Mouse (Mus musculus) ES-E14 (cell line): ENCODE data around the gene 1700018G05Rik. TPM values are rescaled to one million over a fixed set of nuclear protein-coding genes. Genes with fewer than 3 reads are reported as not detected.

Experiments used
- DNase-seq: peaks from one replicate; pipeline ENCODE4 v3.0.0-alpha.2; 2013; ENCODE audit warnings: low read depth, low spot score
- H3K27ac ChIP-seq: 2 replicates; pipeline ENCODE4 v1.5.1; 2012; ENCODE audit warnings: low read depth, mild to moderate bottlenecking, low read length, moderate library complexity, mixed read lengths; ENCODE audit not compliant: poor library complexity, insufficient read depth, severe bottlenecking
- H3K36me3 ChIP-seq: 2 replicates; pipeline ENCODE4 v1.6.1; 2012; ENCODE audit warnings: mild to moderate bottlenecking, low read length, moderate library complexity, mixed read lengths; ENCODE audit not compliant: control insufficient read depth, poor library complexity, insufficient read depth, severe bottlenecking
- H3K4me1 ChIP-seq, 2 experiments: fragments of 150-350 bp in 1 of 2; sonication (generic) in 1 of 2; 2 replicates each; pipeline ENCODE4 v1.6.1; 2012; ENCODE audit warnings: low read length in 2 of 2, mild to moderate bottlenecking in 1 of 2, mixed read lengths in 1 of 2; ENCODE audit not compliant: control insufficient read depth in 2 of 2, insufficient read depth in 2 of 2, poor library complexity in 1 of 2
- H3K4me3 ChIP-seq, 2 experiments: fragments of 150-350 bp in 1 of 2; sonication (generic) in 1 of 2; 2 replicates each; pipeline ENCODE4 v1.5.1; 2012; ENCODE audit warnings: low read length in 2 of 2, low read depth in 1 of 2, mild to moderate bottlenecking in 1 of 2, mixed read lengths in 1 of 2; ENCODE audit not compliant: insufficient read depth in 1 of 2, poor library complexity in 1 of 2, severe bottlenecking in 1 of 2
- H3K9ac ChIP-seq: 2 replicates; pipeline ENCODE4 v1.6.1; 2012; ENCODE audit warnings: low read depth, mild to moderate bottlenecking, low read length, mixed read lengths; ENCODE audit not compliant: poor library complexity, insufficient read depth, severe bottlenecking
- H3K9me3 ChIP-seq: fragments of 150-350 bp; sonication (generic); 2 replicates; pipeline ENCODE4 v1.6.1; 2012; ENCODE audit warnings: low read depth, mild to moderate bottlenecking, low read length; ENCODE audit not compliant: control insufficient read depth, insufficient read depth
- CHD2 ChIP-seq: IDR thresholded peaks from 2 replicates; pipeline ENCODE4 v1.6.1; 2014; ENCODE audit warnings: mild to moderate bottlenecking, low read depth, low read length, inconsistent platforms
- HCFC1 ChIP-seq: IDR thresholded peaks from 2 replicates; pipeline ENCODE4 v1.6.1; 2012; ENCODE audit warnings: low read length, inconsistent platforms, borderline replicate concordance; ENCODE audit not compliant: insufficient read depth
- MAFK ChIP-seq: IDR thresholded peaks from 2 replicates; pipeline ENCODE4 v1.6.1; 2014; ENCODE audit warnings: mild to moderate bottlenecking, low read depth, low read length, inconsistent platforms; ENCODE audit not compliant: insufficient read depth
- ZC3H11A ChIP-seq: IDR thresholded peaks from 2 replicates; pipeline ENCODE4 v1.6.1; 2012; ENCODE audit warnings: low read depth, mild to moderate bottlenecking, inconsistent platforms, low read length, borderline replicate concordance
- ZNF384 ChIP-seq: IDR thresholded peaks from 2 replicates; pipeline ENCODE4 v1.6.1; 2012; ENCODE audit warnings: low read depth, low read length, inconsistent platforms
- in situ Hi-C, 2 experiments: fragments of 600-800 bp; cut with MboI; formaldehyde crosslinking; loops; one replicate each; pipeline ENCODE4 v1.15.1; 2025; ENCODE audit warnings: low sequenced_read_pairs in 2 of 2, inconsistent platforms in 1 of 2; ENCODE audit not compliant: unreplicated experiment in 2 of 2
- total RNA-seq: library from RNA; depleted of rRNA; stranded (reverse); fragments of 300-350 nt; gene quantifications from 2 replicates; pipeline ENCODE4 v1.2.3, GENCODE M21; 2012; rRNA removed

Gene 1700018G05Rik
- total RNA-seq, 1 experiment = not detected

DNA sequence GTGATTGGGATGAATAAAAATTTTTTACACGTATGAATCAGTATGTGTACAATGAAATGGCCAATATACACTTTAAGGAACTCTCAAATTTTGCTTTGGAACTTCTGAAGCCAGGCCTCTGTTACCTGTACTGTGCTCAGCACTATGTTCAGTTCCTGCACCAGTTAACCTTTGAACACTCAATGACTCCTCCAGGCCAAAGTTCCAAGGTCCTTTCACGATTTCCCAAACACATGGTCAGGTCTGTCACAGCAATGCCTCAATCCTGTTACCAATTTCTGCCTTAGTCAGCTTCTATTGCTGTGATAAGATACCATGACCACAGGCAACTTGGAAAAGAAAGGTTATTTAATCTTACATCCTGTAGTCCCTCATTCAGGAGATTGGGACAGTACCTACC is 32.4 kb downstream of the 1700018G05Rik start:
- TF ChIP-seq MAFK (no peak), ZC3H11A (no peak), ZNF384 (no peak), CHD2 (no peak), HCFC1 (no peak)
- Histone ChIP-seq H3K36me3 (no peaks in the 10 kb centered on the region), H3K4me1 (no peaks in the 10 kb centered on the region), H3K4me3 (no peak overlapping the region), H3K9me3 (no peaks in the 10 kb centered on the region), H3K9ac (no peak overlapping the region), H3K27ac (no peak overlapping the region)
- in situ Hi-C loops = no loop called here
- DNase-seq = no peak

Other genes starting within 250 kb of the 1700018G05Rik start
- 1.7 TPM in 1 of 2 replicates, not detected in the other for gene Gm3880, start 241.4 kb upstream of the 1700018G05Rik start, total RNA-seq
- 2.0 and 3.1 TPM in 2 replicates for gene Gm9112, start 220.7 kb upstream of the 1700018G05Rik start, total RNA-seq
- 0.27 TPM in 1 of 2 replicates, not detected in the other for gene Dmrtc1b, start 220.5 kb upstream of the 1700018G05Rik start, total RNA-seq
- 2.4 and 2.8 TPM in 2 replicates for gene Dmrtc1c1, start 125.4 kb upstream of the 1700018G05Rik start, total RNA-seq
- 5.3 and 9.8 TPM in 2 replicates for gene Dmrtc1c2, start 73.8 kb upstream of the 1700018G05Rik start, total RNA-seq
- gene 1700031F05Rik, start 60.4 kb upstream of the 1700018G05Rik start, total RNA-seq = not detected in 2 replicates
- 0.18 TPM in 1 of 2 replicates, not detected in the other for gene Dmrtc1a, start 19.7 kb upstream of the 1700018G05Rik start, total RNA-seq
- not detected in 2 replicates for gene 1700011M02Rik, start 19.5 kb upstream of the 1700018G05Rik start, total RNA-seq